Mouse (Mus musculus): ENCODE data around the gene Olfr733.

The Olfr733 gene

DNA sequence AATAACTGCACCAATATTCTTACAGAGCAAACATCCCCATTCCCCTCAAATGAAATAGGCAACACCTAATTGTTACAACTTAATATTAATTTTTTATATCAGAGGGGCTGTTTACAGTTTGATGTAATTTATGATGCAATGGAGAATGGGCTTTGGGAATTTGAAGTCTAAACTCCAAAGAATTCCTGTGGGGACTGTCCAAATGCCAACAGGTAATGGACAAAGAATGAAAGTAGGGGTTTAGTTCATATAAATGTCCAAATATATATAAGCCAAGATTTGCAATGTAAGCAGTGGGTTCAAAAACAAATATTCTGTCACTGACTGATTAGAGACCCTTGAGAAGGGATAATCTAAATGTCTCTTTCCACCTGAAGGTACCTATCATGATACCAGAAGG, at the start of gene Olfr733:
TSS of gene Olfr733 (minus strand) at position 101 of the 400 bp plus-strand sequence.
- in situ Hi-C loops (cut with MboI), result no loop called here

DNA sequence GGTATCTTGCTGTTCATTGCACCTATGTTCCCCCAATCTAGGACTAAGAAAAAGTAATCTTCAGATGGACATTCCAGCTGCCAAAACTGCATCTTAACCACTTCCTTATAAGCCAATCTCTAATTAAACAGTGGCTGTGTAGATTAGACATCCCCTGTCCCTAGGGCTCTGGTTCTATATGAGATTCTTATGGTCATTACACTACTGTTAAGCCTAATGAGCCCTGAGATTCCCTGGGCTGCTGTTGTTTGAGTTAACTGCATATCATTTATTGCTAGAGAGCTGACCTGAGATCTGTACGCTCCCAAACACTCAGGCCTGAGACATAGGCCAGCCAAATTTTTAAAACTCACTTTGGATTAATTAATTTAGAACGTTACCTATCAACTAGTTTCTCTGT, 47.5 kb upstream of the Olfr733 start, which contains the start of gene Olfr735:
TSS of gene Olfr735 (minus strand) at position 77 of the 400 bp plus-strand sequence.
- in situ Hi-C loops (cut with MboI), result no loop called here

- in situ Hi-C loops (cut with MboI), result no loop called here
Observed at GRCm38 (mm10) chr14:50326661-50327060, 25.3 kb upstream of the Olfr733 start, which contains the start of gene Olfr734. Olfr734 (minus strand) TSS chr14:50326761.

- in situ Hi-C loops (cut with MboI), result no loop called here
Observed at GRCm38 (mm10) chr14:50284106-50284505, 17.2 kb downstream of the Olfr733 start, which contains the start of gene Olfr732. Olfr732 (minus strand) TSS chr14:50284206.

Measured in mature B cell (primary cell).